Mouse (Mus musculus) G1E (cell line): Measurements from ENCODE around the gene Unc93b1. TPM values are rescaled to one million over a fixed set of nuclear protein-coding genes. Genes with fewer than 3 reads are reported as not detected.
"Not testable (repeated sequence)": the region's sequence is repeated elsewhere in the genome, so short reads cannot be mapped to it uniquely, and the experiment has no call there.

ENCODE experiments used
- ATAC-seq: 2 replicates; pipeline ENCODE4 v1.8.0; 2016; ENCODE audit warnings: mild to moderate bottlenecking; ENCODE audit not compliant: insufficient number of reproducible peaks, poor library complexity, low FRiP score, severe bottlenecking; ENCODE audit errors: extremely low read depth
- DNase-seq: peaks from one replicate; pipeline ENCODE4 v3.0.0; 2012; ENCODE audit warnings: low spot score
- H3K27me3 ChIP-seq: 2 replicates; pipeline ENCODE4 v1.6.1; 2012; ENCODE audit warnings: mild to moderate bottlenecking, low read length, inconsistent platforms; ENCODE audit not compliant: insufficient read depth
- H3K36me3 ChIP-seq: replicated peaks from 2 replicates; pipeline ENCODE3; 2012; ENCODE audit warnings: mild to moderate bottlenecking, inconsistent platforms
- H3K4me1 ChIP-seq: 2 replicates; pipeline ENCODE4 v1.6.1; 2012; ENCODE audit warnings: low read depth, low read length, inconsistent platforms, mixed read lengths; ENCODE audit not compliant: insufficient read depth
- H3K4me3 ChIP-seq: 2 replicates; pipeline ENCODE4 v1.5.1; 2012; ENCODE audit warnings: low read depth, mild to moderate bottlenecking, inconsistent platforms, low read length, moderate library complexity, mixed read lengths
- H3K9me3 ChIP-seq: replicated peaks from 2 replicates; pipeline ENCODE4 v1.6.1; 2012; ENCODE audit warnings: inconsistent platforms
- CTCF ChIP-seq: IDR thresholded peaks from 2 replicates; pipeline ENCODE4 v1.5.1; 2012; ENCODE audit warnings: low read depth, low read length, inconsistent platforms, mixed read lengths
- GATA1 ChIP-seq: IDR thresholded peaks from 2 replicates; pipeline ENCODE4 v1.6.1; 2012; ENCODE audit warnings: borderline replicate concordance, low read length, inconsistent platforms, mixed read lengths
- GATA2 ChIP-seq: IDR thresholded peaks from 2 replicates; pipeline ENCODE4 v1.6.1; 2012; ENCODE audit warnings: low read depth, low read length, inconsistent platforms, borderline replicate concordance
- POLR2AphosphoS5 ChIP-seq: IDR thresholded peaks from 2 replicates; pipeline ENCODE4 v1.6.1; 2012; ENCODE audit warnings: low read depth, low read length, inconsistent platforms; ENCODE audit not compliant: insufficient replicate concordance
- TAL1 ChIP-seq: conservative IDR thresholded peaks from 2 replicates; pipeline ENCODE4 v1.6.1; 2012; ENCODE audit warnings: low read depth, low read length, inconsistent platforms, mixed read lengths
- polyA plus RNA-seq: library from polyadenylated mRNA; stranded (reverse); fragments of >175 nt; gene quantifications from 2 replicates; pipeline ENCODE4 v1.2.3, GENCODE M21; 2012
- total RNA-seq, 2 experiments: library from RNA; stranded (forward) in 1 of 2; stranded (reverse) in 1 of 2; fragments of 200-1000 nt in 1 of 2; fragments of >200 nt in 1 of 2; fragmentation: Nextera tagmentation in 1 of 2; gene quantifications; 2 replicates each; pipeline ENCODE4 v1.2.3; 2014 to 2017

Unc93b1 gene
- total and polyA plus RNA-seq, 3 experiments, result 0.16 to 0.53 (median 0.22) TPM

- Histone ChIP-seq H3K36me3 (no peaks in the 10 kb centered on the region), H3K9me3 (no peaks in the 10 kb centered on the region), H3K4me1 (no peaks in the 10 kb centered on the region), H3K4me3 (no peak within 1 kb of the TSS), H3K27me3 (peaks cover 48% of the 10 kb centered on the region)
- no peak for DNase-seq
- ATAC-seq, result no peak
- TF ChIP-seq GATA2 (no peak), GATA1 (no peak), POLR2AphosphoS5 (no peak), CTCF (no peak), TAL1 (no peak)
These were observed 37.2 kb downstream of the Unc93b1 start, which contains the start of gene Aldh3b2 for GRCm38 (mm10) chr19:3972229-3972628. Aldh3b2 (plus strand) TSS chr19:3972328.

GRCm38 (mm10) chr19:3974608-3975007, 39.6 kb downstream of the Unc93b1 start:
- H3K4me1 ChIP-seq, H3K36me3 ChIP-seq, H3K4me3 ChIP-seq, H3K9me3 ChIP-seq, ATAC-seq, DNase-seq: not testable (repeated sequence)
- H3K27me3 ChIP-seq, result peaks cover 43% of the 10 kb centered on the region

- no peak overlapping the region for H3K4me3 ChIP-seq
- no peaks in the 10 kb centered on the region for H3K36me3 ChIP-seq
- peaks cover 49% of the 10 kb centered on the region for H3K27me3 ChIP-seq
- ATAC-seq (no peak), DNase-seq (no peak)
- H3K9me3 ChIP-seq, result no peaks in the 10 kb centered on the region
- H3K4me1 ChIP-seq, result peaks cover 5% of the 10 kb centered on the region
- TF ChIP-seq TAL1 (no peak), CTCF (no peak)
These were observed 40.9 kb downstream of the Unc93b1 start for GRCm38 (mm10) chr19:3975866-3976265.

GRCm38 (mm10) chr19:3980309-3980708, 45.3 kb downstream of the Unc93b1 start:
- no peak overlapping the region; the same call in 1 of the 2 replicates for H3K4me3 ChIP-seq
- no peaks in the 10 kb centered on the region for H3K36me3 ChIP-seq
- H3K4me1 ChIP-seq, result peaks cover 5% of the 10 kb centered on the region
- no peaks in the 10 kb centered on the region for H3K9me3 ChIP-seq
- DNase-seq (peak; percentile 71), ATAC-seq (peak; percentile 45; the same call in 1 of the 2 replicates)
- TF ChIP-seq GATA1, result no peak
- TF ChIP-seq CTCF, result peak; percentile 78
- H3K27me3 ChIP-seq, result peaks cover 39% of the 10 kb centered on the region

- Histone ChIP-seq H3K4me3 (no peak overlapping the region), H3K36me3 (no peaks in the 10 kb centered on the region), H3K27me3 (peaks cover 42% of the 10 kb centered on the region), H3K9me3 (no peaks in the 10 kb centered on the region), H3K4me1 (peaks cover 5% of the 10 kb centered on the region)
- no peak for TF ChIP-seq POLR2AphosphoS5
- TF ChIP-seq TAL1, result no peak
- no peak for TF ChIP-seq CTCF
- no peak for ATAC-seq
- DNase-seq, result no peak
These were observed 45.9 kb downstream of the Unc93b1 start for GRCm38 (mm10) chr19:3980917-3981316.

GRCm38 (mm10) chr19:3983527-3984200, 48.7 kb downstream of the Unc93b1 start:
- no peak for DNase-seq
- no peak overlapping the region for H3K4me3 ChIP-seq
- no peaks in the 10 kb centered on the region for H3K9me3 ChIP-seq
- TF ChIP-seq GATA2 (no peak), GATA1 (no peak), POLR2AphosphoS5 (no peak), TAL1 (no peak), CTCF (no peak)
- no peak for ATAC-seq
- no peaks in the 10 kb centered on the region for H3K36me3 ChIP-seq
- H3K4me1 ChIP-seq, result peaks cover 15% of the 10 kb centered on the region
- H3K27me3 ChIP-seq, result peaks cover 40% of the 10 kb centered on the region

- H3K27me3 ChIP-seq, result peaks cover 33% of the 10 kb centered on the region
- ATAC-seq (no peak), DNase-seq (no peak)
- H3K36me3 ChIP-seq, result no peaks in the 10 kb centered on the region
- no peak overlapping the region for H3K4me3 ChIP-seq
- no peaks in the 10 kb centered on the region for H3K9me3 ChIP-seq
- TF ChIP-seq TAL1, result no peak
- no peak for TF ChIP-seq GATA1
- TF ChIP-seq CTCF, result no peak
- no peak for TF ChIP-seq POLR2AphosphoS5
- TF ChIP-seq GATA2, result no peak
- peaks cover 10% of the 10 kb centered on the region for H3K4me1 ChIP-seq
These were observed 50.3 kb downstream of the Unc93b1 start for GRCm38 (mm10) chr19:3985261-3985681.
